Mouse (Mus musculus) CD4-positive helper T cell, adult 2 months (primary cell): ENCODE data around the gene 4933406M09Rik.
A peak's percentile ranks its signal among the peaks of the same experiment; 100 is the strongest.

Source experiments
- DNase-seq: peaks from one replicate; pipeline ENCODE4 v3.0.0-alpha.2; 2012; ENCODE audit warnings: low read depth, missing footprints, low spot score

The 4933406M09Rik gene

DNA sequence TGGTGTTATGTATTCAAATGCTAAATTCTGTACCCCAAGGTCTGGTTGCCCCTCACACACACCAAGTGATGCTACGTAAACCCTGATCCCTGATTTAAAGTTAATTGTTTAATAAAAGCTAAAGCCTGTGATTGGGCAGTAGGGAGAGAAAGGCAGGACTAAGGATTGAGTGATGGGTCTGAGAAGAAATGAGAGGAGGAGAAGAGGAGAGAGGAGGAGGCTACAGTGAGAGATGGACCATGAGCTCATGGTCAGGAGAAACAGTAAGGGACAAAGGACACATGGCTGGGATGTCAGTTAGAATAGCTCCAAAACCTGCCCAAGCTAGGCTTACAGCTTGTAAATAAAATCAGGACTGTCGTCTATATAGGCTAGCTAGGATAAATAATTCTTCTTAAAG is 4.7 kb upstream of the 4933406M09Rik start:
- no peak for DNase-seq

- peak; percentile 17 for DNase-seq
These were observed 3.7 kb upstream of the 4933406M09Rik start for GRCm38 (mm10) chr1:134381795-134382625.

DNA sequence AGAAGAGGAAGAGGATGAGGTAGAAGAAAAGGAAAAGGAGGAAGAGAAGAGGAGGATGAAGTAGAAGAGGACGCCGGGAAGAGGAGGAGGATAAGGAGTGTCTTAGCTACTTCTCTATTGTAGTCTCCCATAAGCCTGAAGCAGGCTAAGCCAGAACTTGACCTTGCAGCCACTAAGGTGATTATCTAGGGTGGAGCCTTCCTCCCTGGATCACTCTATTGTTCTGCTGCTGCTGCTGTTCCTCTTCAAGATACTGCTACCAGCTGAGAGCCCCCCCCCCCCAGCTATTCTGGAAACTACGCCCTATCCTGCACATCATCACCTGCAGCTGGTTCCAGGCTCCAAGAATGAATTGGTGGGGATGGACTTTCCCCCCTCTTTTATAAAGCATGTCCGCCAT is 1.2 kb upstream of the 4933406M09Rik start:
- no peak for DNase-seq

GRCm38 (mm10) chr1:134385176-134385575 is 564 bp upstream of the 4933406M09Rik start:
- DNase-seq: no peak

GRCm38 (mm10) chr1:134393827-134394226 is 8.1 kb downstream of the 4933406M09Rik start:
- no peak for DNase-seq

- no peak for DNase-seq
These were observed 12.5 kb downstream of the 4933406M09Rik start for GRCm38 (mm10) chr1:134398210-134398609.

DNA sequence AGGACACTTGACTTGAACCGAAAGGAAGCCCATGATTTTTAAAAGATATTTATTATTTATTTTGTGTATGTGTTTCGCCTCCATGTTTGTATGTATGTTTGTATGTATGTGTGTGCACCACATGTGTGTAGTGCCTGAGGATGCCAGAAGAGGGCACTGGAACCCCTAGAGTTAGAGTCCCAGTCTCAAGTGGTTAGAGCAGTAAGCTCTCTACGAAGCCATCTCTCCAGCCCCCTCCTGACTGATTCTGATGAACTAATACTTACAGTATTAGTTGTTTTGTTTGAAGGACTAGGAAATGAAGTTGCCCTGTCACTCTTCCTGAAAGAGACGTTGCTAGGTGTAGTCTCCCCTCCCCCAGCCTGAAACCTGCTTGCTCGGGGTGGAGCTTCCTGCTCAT is 14.0 kb downstream of the 4933406M09Rik start:
- no peak for DNase-seq

DNA sequence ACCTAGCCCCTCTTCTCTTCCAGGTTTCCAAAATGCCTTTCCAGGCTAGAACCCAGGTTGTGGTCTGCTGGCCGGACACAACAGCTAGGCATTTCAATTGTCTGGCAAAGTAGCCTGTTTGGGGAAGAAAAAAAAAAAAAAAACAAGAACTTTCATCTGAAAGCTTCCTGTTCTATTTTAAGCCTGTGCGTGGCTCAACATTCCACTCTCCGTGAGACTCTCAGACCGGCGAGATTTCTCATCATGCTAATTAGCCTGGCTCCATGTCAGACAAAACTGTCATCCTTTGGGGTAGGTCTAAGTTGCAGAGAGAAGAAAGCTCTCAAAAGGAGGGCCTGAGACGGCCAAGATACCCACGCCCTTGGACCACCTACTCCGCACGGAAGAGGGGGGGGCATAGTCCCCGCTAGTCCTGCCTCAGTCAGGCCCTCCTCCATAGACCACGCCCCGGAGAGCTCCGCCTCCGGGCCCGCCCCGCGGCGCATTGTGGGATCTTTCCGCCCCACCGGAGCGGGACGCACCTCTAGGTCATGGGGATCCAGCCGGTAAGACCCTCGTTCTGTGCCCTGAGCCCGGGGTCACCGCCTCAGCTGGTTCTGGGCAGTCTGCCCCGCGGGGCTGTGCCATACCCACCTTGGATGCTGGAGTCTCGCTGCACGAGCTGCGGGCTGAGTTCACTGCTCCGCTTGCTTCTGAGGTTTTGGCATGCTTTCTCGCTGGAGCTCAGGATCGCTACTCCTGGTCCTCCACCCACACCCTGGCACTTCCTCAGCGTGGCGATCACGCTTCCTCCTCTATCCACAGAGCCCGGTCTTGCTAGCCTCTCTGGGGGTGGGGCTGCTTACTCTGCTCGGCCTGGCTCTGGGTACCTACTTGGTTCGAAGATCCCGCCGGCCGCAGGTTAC is 20.0 kb downstream of the 4933406M09Rik start, which contains the start of gene Cyb5r1:
Gene Cyb5r1 (plus strand): TSS at position 51 of the 905 bp plus-strand sequence.
- DNase-seq: peak; percentile 86

GRCm38 (mm10) chr1:134406414-134406771 is 20.7 kb downstream of the 4933406M09Rik start:
- DNase-seq: peak; percentile 10

DNA sequence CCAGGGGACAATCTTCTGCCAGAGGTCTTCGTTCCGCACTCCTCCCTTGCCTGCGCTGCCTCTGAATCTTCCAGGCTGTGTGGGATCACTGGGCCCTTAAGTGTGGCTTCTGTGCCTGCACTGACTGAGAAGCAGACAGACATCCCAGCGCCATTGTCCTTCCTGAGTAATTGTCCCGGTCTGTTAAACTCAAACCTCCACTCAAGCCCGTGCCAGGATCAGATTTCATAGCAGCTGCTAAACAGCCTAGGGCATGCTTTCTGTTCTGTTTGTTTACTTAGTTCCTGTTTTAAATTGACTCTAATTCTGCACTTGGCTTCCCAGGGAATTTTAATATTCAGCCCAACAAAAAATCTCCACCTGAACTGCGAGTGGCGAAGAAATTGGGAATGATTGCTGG is 22.3 kb downstream of the 4933406M09Rik start:
- no peak for DNase-seq

DNA sequence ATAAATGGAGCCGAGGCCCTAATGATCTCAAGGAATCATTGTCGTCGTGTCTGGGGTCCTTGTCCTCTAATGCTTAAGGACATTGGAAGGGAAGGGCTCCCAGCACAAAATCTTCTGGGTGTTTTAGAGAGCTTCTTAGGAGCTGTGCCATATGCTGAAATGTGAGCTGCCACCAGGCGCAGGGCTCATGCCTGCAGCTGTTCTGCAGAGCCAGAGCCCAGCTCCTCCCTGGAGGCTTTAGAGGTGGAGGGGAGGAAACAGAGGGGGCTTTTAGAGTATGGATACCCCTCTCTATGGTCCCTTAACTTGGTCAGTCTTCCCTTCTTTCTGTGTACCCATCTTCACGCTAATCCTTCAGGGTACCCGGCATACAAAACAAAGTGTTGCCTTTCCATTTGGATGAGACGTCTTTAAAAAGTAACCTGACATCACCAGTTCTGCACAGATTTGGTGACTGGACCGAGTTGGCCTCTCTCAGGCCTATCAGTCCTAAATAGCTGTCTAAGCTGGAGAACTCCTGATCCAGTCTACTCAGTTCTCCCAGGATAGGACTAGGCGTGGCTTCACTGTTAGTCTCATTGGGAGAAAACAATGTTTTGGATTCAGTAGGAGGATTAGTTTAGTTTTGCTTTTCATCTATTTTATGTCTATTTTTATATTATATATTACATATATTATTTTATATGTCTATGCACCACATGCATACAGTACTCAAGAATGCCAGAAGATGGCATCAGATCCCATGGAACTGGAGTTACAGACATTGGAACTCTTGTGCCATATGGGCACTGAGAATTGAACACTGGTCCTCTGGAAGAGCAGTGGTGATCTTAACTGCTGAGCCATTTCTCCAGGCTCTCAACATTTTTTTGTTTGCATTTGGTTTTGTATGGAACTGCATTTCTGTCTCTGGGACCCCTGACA is 26.2 kb downstream of the 4933406M09Rik start:
- no peak for DNase-seq

DNA sequence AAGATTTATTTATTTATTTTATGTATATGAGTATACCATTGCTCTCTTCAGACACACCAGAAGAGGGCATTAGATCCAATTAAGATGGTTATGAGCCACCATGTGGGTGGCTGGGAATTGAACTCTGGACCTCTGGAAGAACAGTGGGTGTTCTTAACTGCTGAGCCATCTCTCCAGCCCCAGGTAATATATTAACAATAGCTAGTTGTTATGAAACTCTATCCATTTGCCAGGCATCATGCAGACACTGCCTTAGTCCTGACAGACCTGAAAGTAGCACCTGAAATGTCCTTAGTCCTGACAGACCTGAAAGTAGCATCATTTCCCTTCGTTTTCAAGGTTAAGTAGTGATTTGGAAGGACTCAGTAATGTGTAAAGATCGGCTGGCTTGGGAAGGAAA is 28.3 kb downstream of the 4933406M09Rik start:
- DNase-seq: no peak

DNA sequence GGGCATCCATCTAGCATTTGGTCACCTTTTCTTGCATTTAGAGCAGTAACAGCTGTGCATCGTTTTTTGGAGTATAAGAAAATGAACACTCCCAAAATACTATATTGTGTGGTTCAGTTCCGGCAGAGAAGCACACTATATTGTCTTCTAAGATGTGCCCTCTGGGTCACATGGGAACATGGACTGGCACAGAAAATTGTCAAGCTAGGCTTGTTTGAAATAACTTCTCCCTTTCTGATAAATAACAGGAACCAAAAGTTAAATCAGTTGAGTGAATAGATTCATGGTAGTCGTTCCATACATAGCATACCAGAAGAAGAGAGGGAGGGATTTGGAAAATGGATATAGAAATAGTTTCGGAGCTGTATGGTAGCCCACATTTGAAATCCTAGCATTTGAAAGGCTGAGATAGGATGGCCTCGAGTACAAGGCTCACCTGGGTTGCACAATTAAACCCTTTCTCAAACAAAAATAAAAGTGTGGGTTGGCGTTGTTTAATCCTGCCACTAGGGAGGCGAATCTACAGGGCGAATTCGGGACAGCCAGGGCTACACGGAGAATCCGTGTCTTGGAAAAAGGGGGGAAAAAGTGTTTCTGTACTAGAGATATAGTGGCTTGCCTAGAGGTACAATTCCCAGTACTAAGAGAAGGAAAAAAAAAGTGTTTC is 28.9 kb downstream of the 4933406M09Rik start:
- DNase-seq: no peak

DNA sequence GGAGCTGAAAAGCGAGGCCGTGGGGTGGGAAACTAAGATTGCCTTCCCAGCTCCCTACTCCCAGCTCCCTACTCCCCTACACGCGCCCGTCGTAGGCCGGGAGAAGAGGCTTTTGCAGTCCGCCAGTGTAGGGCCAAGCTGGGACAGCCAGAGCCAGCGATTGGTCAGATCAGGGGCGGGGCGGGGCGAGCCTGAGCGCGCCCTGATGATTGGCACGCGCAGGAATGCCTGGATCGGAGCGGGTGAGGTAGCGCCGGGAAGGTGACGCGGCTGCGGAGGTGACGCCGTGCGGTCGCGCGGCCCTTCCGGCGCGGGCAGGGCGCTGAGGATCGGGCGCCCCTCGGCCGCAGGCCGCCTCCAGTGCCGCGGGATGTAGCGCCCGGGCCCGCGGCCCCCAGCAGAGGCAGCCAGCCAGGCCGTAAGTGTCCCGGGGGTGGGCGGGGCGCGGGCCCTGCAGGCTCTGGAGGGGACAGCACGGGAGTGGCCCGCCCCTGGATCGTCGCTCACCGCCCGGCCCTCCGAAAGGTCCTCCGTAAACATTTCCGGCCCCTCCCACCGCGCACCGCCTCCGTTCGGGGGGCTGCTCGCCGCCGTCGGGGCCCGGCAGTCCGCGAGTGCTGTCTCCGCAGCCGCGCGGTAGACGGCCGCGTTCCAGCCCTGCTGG is 29.6 kb downstream of the 4933406M09Rik start, which contains the start of gene Adipor1:
Gene Adipor1 (plus strand): TSS at position 211 of the 664 bp plus-strand sequence.
- peak; percentile 94 for DNase-seq

- DNase-seq: no peak
These were observed 32.8 kb downstream of the 4933406M09Rik start for GRCm38 (mm10) chr1:134418414-134418975.

- DNase-seq: no peak
These were observed 33.4 kb downstream of the 4933406M09Rik start for GRCm38 (mm10) chr1:134419176-134419575.

GRCm38 (mm10) chr1:134419751-134420458 is 34.2 kb downstream of the 4933406M09Rik start:
- no peak for DNase-seq

GRCm38 (mm10) chr1:134423911-134424310 is 38.2 kb downstream of the 4933406M09Rik start:
- no peak for DNase-seq

DNA sequence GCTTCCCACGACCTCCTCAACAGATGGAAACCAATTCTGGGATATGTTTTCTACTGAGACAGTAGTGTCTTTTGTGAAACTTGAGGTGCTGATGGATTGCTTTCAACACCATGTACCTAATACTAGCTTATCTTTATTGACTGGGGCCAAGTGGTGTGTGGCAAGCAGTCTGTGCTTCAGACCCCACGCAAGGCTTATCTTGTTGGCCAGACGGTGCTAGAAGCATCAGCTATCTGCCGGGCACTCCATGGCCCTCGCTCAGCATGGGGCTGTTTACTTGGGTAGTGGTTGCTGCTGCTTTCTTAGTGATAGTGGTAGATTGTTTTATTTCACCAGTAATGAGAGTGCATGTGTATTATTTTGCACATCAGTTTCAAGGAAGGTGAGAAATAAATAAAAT is 40.5 kb downstream of the 4933406M09Rik start:
- DNase-seq: no peak
